Mouse (Mus musculus) layer of hippocampus, adult 2 months (tissue): ENCODE results near the gene Rtl4. TPM values are rescaled to one million over a fixed set of nuclear protein-coding genes. Genes with fewer than 3 reads are reported as not detected.

Experiments used
- DNase-seq, 2 experiments: peaks; one replicate each; pipeline ENCODE4 v3.0.0; 2022; ENCODE audit warnings: low spot score in 2 of 2
- H3K27ac ChIP-seq: fragments of 200-600 bp; 2 replicates; pipeline ENCODE4 v1.8.1; 2022
- H3K4me3 ChIP-seq: fragments of 200-600 bp; 2 replicates; pipeline ENCODE4 v1.8.1; 2022; ENCODE audit warnings: mild to moderate bottlenecking
- CTCF ChIP-seq: fragments of 200-600 bp; conservative IDR thresholded peaks from 2 replicates; pipeline ENCODE4 v1.8.1; 2022; ENCODE audit warnings: antibody characterized with exemption, mild to moderate bottlenecking, moderate library complexity
- microRNA-seq, 2 experiments: library from miRNA; unstranded; fragments of <30 nt; microRNA quantifications; one replicate each; pipeline ENCODE4 v1.2.0; 2021
- total RNA-seq, 2 experiments: library from RNA; stranded (reverse); gene quantifications; 2 replicates each; pipeline ENCODE4 v1.2.3; 2021

The Rtl4 gene
- total RNA-seq, 2 experiments from 2014 or later: 3.1 to 4.3 TPM

- no peak for DNase-seq
Measured at GRCm38 (mm10) chrX:145090360-145090759, 401.7 kb downstream of the Rtl4 start.

GRCm38 (mm10) chrX:145090964-145091363 is 402.3 kb downstream of the Rtl4 start:
- Histone ChIP-seq H3K4me3 (no peak overlapping the region), H3K27ac (no peak overlapping the region)
- TF ChIP-seq CTCF: no peak
- DNase-seq: no peak

More at GRCm38 (mm10) chrX:145090360-145090759, 401.7 kb downstream of the Rtl4 start:
- no peak overlapping the region for H3K27ac ChIP-seq
- no peak for TF ChIP-seq CTCF
- H3K4me3 ChIP-seq: no peak overlapping the region

Small RNAs within 50 kb of the gene (microRNA-seq; reads per million reads assigned to microRNA genes)
- 0 reads per million in 2 experiments for gene Mir3472

Other genes with a start within 250 kb of the Rtl4 start
- gene Trpc5os, start 232.3 kb upstream of the Rtl4 start, total RNA-seq: not detected
- 10 to 100 TPM; 32.4 to 34.9 TPM for gene Trpc5, start 727 bp upstream of the Rtl4 start, total RNA-seq